13 mouse cellular contexts compared by ENCODE assay signal in the genomic region with DNA sequence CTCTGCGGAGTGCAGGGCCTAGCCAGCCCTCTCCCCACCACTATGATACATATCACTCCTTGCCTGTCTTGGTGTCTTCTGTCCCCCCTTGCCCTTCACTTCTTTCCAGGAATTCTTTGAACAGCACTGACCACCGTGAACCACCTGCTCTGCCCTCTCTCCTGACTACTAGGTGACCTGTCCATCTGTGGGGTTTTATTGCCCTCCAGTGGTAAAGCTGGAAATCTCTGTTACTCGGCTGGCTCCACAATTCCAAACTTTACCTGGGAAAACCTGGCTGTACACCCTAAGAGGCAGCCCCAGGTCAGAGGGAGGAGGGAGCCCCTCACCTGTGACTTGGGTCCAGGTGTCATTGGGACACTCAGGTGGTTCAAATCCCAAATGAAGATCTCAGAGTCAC. TPM values are rescaled to one million over a fixed set of nuclear protein-coding genes. Genes with fewer than 3 reads are reported as not detected.
DNase-seq lines count a peak whose midpoint lies in the region; ATAC-seq and TF ChIP-seq lines count a peak whose summit lies in the region.
"Had no signal": no experiment of that assay in that cellular context is flagged by ENCODE, and none has a peak within 500 bp of the region (broad histone marks: within the 10 kb centered on the region; RNA-seq: fewer than 3 reads in every experiment).

No protein-coding gene starts in this region.

- TF ChIP-seq RAD21 in CH12.LX (IDR thresholded peaks at IDR 0.05; ENCODE audit: low read depth, low read length) = peak; percentile 73

- H3K36me3 ChIP-seq in forebrain, postnatal 0 days (ENCODE audit: insufficient read depth) = no peaks in the 10 kb centered on the region
- H3K36me3 ChIP-seq in forebrain, embryonic 12.5 days (replicated peaks) = no peaks in the 10 kb centered on the region
- H3K36me3 ChIP-seq in CH12.LX (replicated peaks in 1 of 2; ENCODE audit: control insufficient read depth in 1 of 2, insufficient read depth in 1 of 2, low read length in 1 of 2) = peaks cover 0 to 11% of the 10 kb centered on the region in 2 experiments
- H3K36me3 ChIP-seq: liver, embryonic 13.5 days had no signal

- H3K4me1 ChIP-seq in forebrain, postnatal 0 days (ENCODE audit: insufficient read depth) = no peaks in the 10 kb centered on the region
- H3K4me1 ChIP-seq in forebrain, embryonic 12.5 days = no peaks in the 10 kb centered on the region
- no peaks in the 10 kb centered on the region for H3K4me1 ChIP-seq in CH12.LX (ENCODE audit: control insufficient read depth in 1 of 2, insufficient read depth in 2 of 2)
- H3K4me1 ChIP-seq: liver, embryonic 13.5 days had no signal

- TF ChIP-seq CTCF in forebrain, postnatal 0 days (IDR thresholded peaks at IDR 0.05; ENCODE audit: low read depth) = peak; percentile 63
- peak; percentile 51 for TF ChIP-seq CTCF in left cerebral cortex, adult 2 months (IDR thresholded peaks at IDR 0.05)
- peak; percentile 9 to 74; a peak in 2 of 4 replicates for TF ChIP-seq CTCF in CH12.LX (conservative IDR thresholded peaks at IDR 0.05 in 1 of 2, IDR thresholded peaks at IDR 0.05 in 1 of 2; ENCODE audit: low read depth in 2 of 2, low read length in 2 of 2)

- dilution Hi-C loops in CH12.LX (cut with MboI; ENCODE audit: extremely low pct_ligation_motif_present, extremely low pct_unique_long_range_greater_than_20kb, low sequenced_read_pairs) = no loop called here

- no peak overlapping the region for H3K4me2 ChIP-seq in forebrain, postnatal 0 days (ENCODE audit: low read depth)
- no peak overlapping the region for H3K4me2 ChIP-seq in forebrain, embryonic 12.5 days
- no peak overlapping the region for H3K4me2 ChIP-seq in CH12.LX (ENCODE audit: insufficient read depth, low read depth, poor library complexity, severe bottlenecking)
- H3K4me2 ChIP-seq: liver, embryonic 13.5 days had no signal

- no peak for ATAC-seq in forebrain, postnatal 0 days
- ATAC-seq in forebrain, embryonic 12.5 days (ENCODE audit: low FRiP score) = no peak

- TF ChIP-seq EP300 in CH12.LX (IDR thresholded peaks at IDR 0.05; ENCODE audit: low read length) = no peak

- H3K9me3 ChIP-seq in forebrain, postnatal 0 days (ENCODE audit: low read length) = no peaks in the 10 kb centered on the region
- peaks cover 5% of the 10 kb centered on the region; the same call in 1 of the 2 replicates for H3K9me3 ChIP-seq in forebrain, embryonic 12.5 days
- peaks cover 3% of the 10 kb centered on the region for H3K9me3 ChIP-seq in CH12.LX (replicated peaks; ENCODE audit: low read length)
- H3K9me3 ChIP-seq: liver, embryonic 13.5 days had no signal

- no peak overlapping the region for H3K4me3 ChIP-seq in forebrain, postnatal 0 days (ENCODE audit: low read depth, low read length)
- H3K4me3 ChIP-seq in forebrain, embryonic 12.5 days (replicated peaks) = no peak overlapping the region
- H3K4me3 ChIP-seq in left cerebral cortex, adult 2 months = no peak overlapping the region
- no peak overlapping the region for H3K4me3 ChIP-seq in CH12.LX (replicated peaks in 1 of 3; ENCODE audit: low read depth in 2 of 3, low read length in 2 of 3, poor library complexity in 1 of 3)
- H3K4me3 ChIP-seq: liver, embryonic 13.5 days had no signal

- no peaks in the 10 kb centered on the region for H3K27me3 ChIP-seq in forebrain, postnatal 0 days (ENCODE audit: insufficient read depth, low read length)
- H3K27me3 ChIP-seq in forebrain, embryonic 12.5 days = peaks cover 59% of the 10 kb centered on the region
- H3K27me3 ChIP-seq in CH12.LX (replicated peaks) = no peaks in the 10 kb centered on the region

- no peak for DNase-seq in forebrain, postnatal 0 days
- no peak for DNase-seq in left cerebral cortex, adult 2 months (ENCODE audit: extremely low spot score in 1 of 2, low spot score in 2 of 2)
- no peak for DNase-seq in left cerebral cortex, adult 8-10 months (ENCODE audit: low spot score in 2 of 2)
- DNase-seq in CH12.LX (ENCODE audit: extremely low read depth) = no peak
- DNase-seq in embryo, embryonic 10.5 days (ENCODE audit: low spot score) = peak; percentile 49
- no peak for DNase-seq in right cerebral cortex, postnatal 36 days (ENCODE audit: low spot score in 2 of 2)
- no peak for DNase-seq in frontal cortex, adult 2 months (ENCODE audit: extremely low spot score in 1 of 2, low spot score in 1 of 2)
- DNase-seq: cerebellum, adult 11 months; gastrocnemius, postnatal 14 days; liver, embryonic 13.5 days had no signal

- intact Hi-C loops in left cerebral cortex, adult 2 months (cut with DNase I) = loop anchor here (5.0 kb wide), 1 partner anchor 343 kb away; the partner anchor contains the start of gene Pkd2l1

- in situ Hi-C loops in CH12.LX (cut with MboI; ENCODE audit: low pct_ligation_motif_present, low pct_unique_long_range_greater_than_20kb, low sequenced_read_pairs) = no loop called here

- no peak overlapping the region for H3K9ac ChIP-seq in forebrain, postnatal 0 days
- no peak overlapping the region for H3K9ac ChIP-seq in forebrain, embryonic 12.5 days
- H3K9ac ChIP-seq in CH12.LX (ENCODE audit: insufficient read depth, low read depth) = no peak overlapping the region
- H3K9ac ChIP-seq: liver, embryonic 13.5 days had no signal

- 26% methylated on average over 3 of the region's 3 CpGs for WGBS in forebrain, postnatal 0 days
- WGBS in forebrain, embryonic 12.5 days = 23% methylated on average over 3 of the region's 3 CpGs

- H3K27ac ChIP-seq in forebrain, postnatal 0 days (ENCODE audit: low read depth, low read length) = no peak overlapping the region
- no peak overlapping the region for H3K27ac ChIP-seq in forebrain, embryonic 12.5 days
- no peak overlapping the region for H3K27ac ChIP-seq in left cerebral cortex, adult 2 months
- no peak overlapping the region for H3K27ac ChIP-seq in CH12.LX (ENCODE audit: insufficient read depth, low read depth)
- H3K27ac ChIP-seq: liver, embryonic 13.5 days had no signal

- no peaks in the 10 kb centered on the region for H3K79me2 ChIP-seq in CH12.LX (replicated peaks; ENCODE audit: control insufficient read depth, extremely low read depth, insufficient read depth, poor library complexity, severe bottlenecking)

- TF ChIP-seq POLR2A in CH12.LX (IDR thresholded peaks at IDR 0.05; ENCODE audit: low read depth, low read length) = no peak

TF ChIP-seq in CH12.LX, 34 proteins besides CTCF, POLR2A, EP300 and RAD21 (continues in another document):
- no peak for TF ChIP-seq USF2 (conservative IDR thresholded peaks at IDR 0.05; ENCODE audit: low read depth, low read length)
- no peak for TF ChIP-seq MAZ (IDR thresholded peaks at IDR 0.05; ENCODE audit: low read depth, low read length)

RNA-seq across cellular contexts. Expression of gene Sec31b, which starts 10.3 kb away (rescaled TPM):
- total RNA-seq in forebrain, postnatal 0 days (2014; rRNA removed) = 0.08 and 0.48 TPM in 2 replicates
- 0.10 and 0.15 TPM in 2 replicates for polyA plus RNA-seq in forebrain, postnatal 0 days (2015; fragmentation: Nextera tagmentation; extraction: Ambion mirVana)
- polyA plus RNA-seq in forebrain, embryonic 12.5 days (2016; fragmentation: Nextera tagmentation; extraction: Ambion mirVana) = 0.36 and 0.42 TPM in 2 replicates
- under 1 TPM; 0.11 to 0.16 TPM for total RNA-seq in left cerebral cortex, adult 2 months (2021)
- total RNA-seq in left cerebral cortex, adult 8-10 months (2022) = 1 to 10 TPM in 1 of 4 experiments, under 1 TPM in 3; 0.25 to 1.4 (median 0.51) TPM
- total RNA-seq in CH12.LX (2012; rRNA removed) = 0.17 TPM in 2 replicates
- total RNA-seq in CH12.LX (2014; rRNA removed) = 0.19 and 0.34 TPM in 2 replicates
- polyA plus RNA-seq in CH12.LX (2012; ENCODE audit: insufficient read length, low read depth) = 0.64 and 1.1 TPM in 2 replicates
- polyA plus RNA-seq in frontal cortex, adult 2 months (2012; rRNA removed) = 0.40 and 0.56 TPM in 2 replicates

RNA-seq across cellular contexts. Expression of gene Gm20538, which starts 17.3 kb away (rescaled TPM):
- total RNA-seq in forebrain, postnatal 0 days (2014; rRNA removed) = not detected in 2 replicates
- not detected in 2 replicates for polyA plus RNA-seq in forebrain, postnatal 0 days (2015; fragmentation: Nextera tagmentation; extraction: Ambion mirVana)
- polyA plus RNA-seq in forebrain, embryonic 12.5 days (2016; fragmentation: Nextera tagmentation; extraction: Ambion mirVana) = not detected in 2 replicates
- total RNA-seq in left cerebral cortex, adult 2 months (2021) = not detected
- total RNA-seq in left cerebral cortex, adult 8-10 months (2022) = not detected
- total RNA-seq in CH12.LX (2012; rRNA removed) (1.7 TPM in 1 of 2 replicates, not detected in the other), CH12.LX (2014; rRNA removed) (not detected in 2 replicates)
- not detected in 2 replicates for polyA plus RNA-seq in CH12.LX (2012; ENCODE audit: insufficient read length, low read depth)
- polyA plus RNA-seq in frontal cortex, adult 2 months (2012; rRNA removed) = not detected in 2 replicates
- total RNA-seq: gastrocnemius, postnatal 14 days; heart, postnatal 14 days had no signal
- polyA plus RNA-seq: liver, embryonic 13.5 days; stomach, embryonic 14.5 days had no signal

RNA-seq across cellular contexts. Expression of gene Ndufb8, which starts 19.9 kb away (rescaled TPM):
- total RNA-seq in forebrain, postnatal 0 days (2014; rRNA removed) = 275 and 424 TPM in 2 replicates
- 691 and 823 TPM in 2 replicates for polyA plus RNA-seq in forebrain, postnatal 0 days (2015; fragmentation: Nextera tagmentation; extraction: Ambion mirVana)
- 378 and 384 TPM in 2 replicates for polyA plus RNA-seq in forebrain, embryonic 12.5 days (2016; fragmentation: Nextera tagmentation; extraction: Ambion mirVana)
- total RNA-seq in left cerebral cortex, adult 2 months (2021) = 100 to 1,000 TPM; 336 to 363 TPM
- total RNA-seq in left cerebral cortex, adult 8-10 months (2022) = 100 to 1,000 TPM; 359 to 428 (median 393) TPM
- 341 and 383 TPM in 2 replicates for total RNA-seq in CH12.LX (2012; rRNA removed)
- total RNA-seq in CH12.LX (2014; rRNA removed) = 278 and 354 TPM in 2 replicates
- polyA plus RNA-seq in CH12.LX (2012; ENCODE audit: insufficient read length, low read depth) = 311 and 321 TPM in 2 replicates
- 501 and 602 TPM in 2 replicates for polyA plus RNA-seq in frontal cortex, adult 2 months (2012; rRNA removed)

RNA-seq across cellular contexts. Expression of gene Hif1an, which starts 27.3 kb away (rescaled TPM):
- total RNA-seq in forebrain, postnatal 0 days (2014; rRNA removed) = 8.2 and 13.6 TPM in 2 replicates
- polyA plus RNA-seq in forebrain, postnatal 0 days (2015; fragmentation: Nextera tagmentation; extraction: Ambion mirVana) = 8.1 and 15.6 TPM in 2 replicates
- polyA plus RNA-seq in forebrain, embryonic 12.5 days (2016; fragmentation: Nextera tagmentation; extraction: Ambion mirVana) = 46.5 and 48.9 TPM in 2 replicates
- total RNA-seq in left cerebral cortex, adult 2 months (2021) = 10 to 100 TPM; 33.6 to 35.3 TPM
- 10 to 100 TPM; 25.7 to 30.6 (median 28.8) TPM for total RNA-seq in left cerebral cortex, adult 8-10 months (2022)
- total RNA-seq in CH12.LX (2012; rRNA removed) (12.9 and 13.5 TPM in 2 replicates), CH12.LX (2014; rRNA removed) (7.2 and 8.3 TPM in 2 replicates)
- polyA plus RNA-seq in CH12.LX (2012; ENCODE audit: insufficient read length, low read depth) = 26.8 and 29.2 TPM in 2 replicates
- 25.3 and 26.5 TPM in 2 replicates for polyA plus RNA-seq in frontal cortex, adult 2 months (2012; rRNA removed)

RNA-seq across cellular contexts. Expression of gene Wnt8b, which starts 42.1 kb away (rescaled TPM):
- 0.54 and 2.1 TPM in 2 replicates for total RNA-seq in forebrain, postnatal 0 days (2014; rRNA removed)
- 0.60 and 1.2 TPM in 2 replicates for polyA plus RNA-seq in forebrain, postnatal 0 days (2015; fragmentation: Nextera tagmentation; extraction: Ambion mirVana)
- 24.4 and 36.8 TPM in 2 replicates for polyA plus RNA-seq in forebrain, embryonic 12.5 days (2016; fragmentation: Nextera tagmentation; extraction: Ambion mirVana)
- not detected for total RNA-seq in left cerebral cortex, adult 2 months (2021)
- under 1 TPM; 0.30 to 0.78 (median 0.58) TPM for total RNA-seq in left cerebral cortex, adult 8-10 months (2022)
- total RNA-seq in CH12.LX (2012; rRNA removed) = not detected in 2 replicates
- not detected in 2 replicates for total RNA-seq in CH12.LX (2014; rRNA removed)
- polyA plus RNA-seq in CH12.LX (2012; ENCODE audit: insufficient read length, low read depth) = 0.07 TPM in 1 of 2 replicates, not detected in the other
- polyA plus RNA-seq in frontal cortex, adult 2 months (2012; rRNA removed) = 0.04 TPM in 1 of 2 replicates, not detected in the other
- total RNA-seq: gastrocnemius, postnatal 14 days; heart, postnatal 14 days had no signal
- polyA plus RNA-seq: liver, embryonic 13.5 days had no signal
